Mouse (Mus musculus): Measurements from ENCODE around the gene Vps51.

GRCm38 (mm10) chr19:6056696-6057095, 20.3 kb downstream of the Vps51 start:
- TF ChIP-seq CTCF (IDR thresholded peaks at IDR 0.05; ENCODE audit: low read depth, low read length), result no peak
- no peak for TF ChIP-seq POLR2A (IDR thresholded peaks at IDR 0.05; ENCODE audit: borderline replicate concordance, low read depth, low read length)
